Mouse (Mus musculus) heart, embryonic 12.5 days (tissue): Measurements from ENCODE around the gene Hist1h2ac. TPM values are rescaled to one million over a fixed set of nuclear protein-coding genes. Genes with fewer than 3 reads are reported as not detected.
"Not testable (repeated sequence)": the region's sequence is repeated elsewhere in the genome, so short reads cannot be mapped to it uniquely, and the experiment has no call there.

Experiments used
- ATAC-seq: fragments of 200-750 bp; cut with Nextera tagmentation; 2 replicates; pipeline ENCODE4 v1.8.0; 2017; ENCODE audit warnings: moderate TSS enrichment, moderate library complexity; ENCODE audit not compliant: insufficient number of reproducible peaks, low FRiP score
- H3K27ac ChIP-seq: fragments of 300-500 bp; sonication (generic); 2 replicates; pipeline ENCODE4 v1.5.1; 2016; ENCODE audit warnings: mild to moderate bottlenecking, moderate library complexity; ENCODE audit not compliant: poor library complexity, severe bottlenecking
- H3K27me3 ChIP-seq: fragments of 300-500 bp; sonication (generic); replicated peaks from 2 replicates; pipeline ENCODE4 v1.6.1; 2016; ENCODE audit warnings: mild to moderate bottlenecking, moderate library complexity
- H3K36me3 ChIP-seq: fragments of 300-500 bp; sonication (generic); 2 replicates; pipeline ENCODE4 v1.6.1; 2016; ENCODE audit warnings: mild to moderate bottlenecking, moderate library complexity
- H3K4me1 ChIP-seq: fragments of 300-500 bp; sonication (generic); replicated peaks from 2 replicates; pipeline ENCODE4 v1.6.1; 2016; ENCODE audit warnings: mild to moderate bottlenecking
- H3K4me2 ChIP-seq: fragments of 300-500 bp; sonication (generic); 2 replicates; pipeline ENCODE4 v1.6.1; 2016; ENCODE audit warnings: mild to moderate bottlenecking, moderate library complexity
- H3K4me3 ChIP-seq: fragments of 300-500 bp; sonication (generic); 2 replicates; pipeline ENCODE4 v1.5.1; 2016; ENCODE audit warnings: mild to moderate bottlenecking
- H3K9ac ChIP-seq: fragments of 300-500 bp; sonication (generic); 2 replicates; pipeline ENCODE4 v1.6.1; 2016; ENCODE audit warnings: mild to moderate bottlenecking, moderate library complexity
- H3K9me3 ChIP-seq: fragments of 300-500 bp; sonication (generic); replicated peaks from 2 replicates; pipeline ENCODE4 v1.6.1; 2016; ENCODE audit warnings: mild to moderate bottlenecking, moderate library complexity
- WGBS: fragments of 180-500 bp; shearing (Covaris S2); methylation state at CpG from one replicate; pipeline ENCODE4 v1.1.7; 2016; 5-methylcytosine and 5-hydroxymethylcytosine counted together
- polyA plus RNA-seq: library from polyadenylated mRNA; unstranded; fragments of >200 nt; fragmentation: Nextera tagmentation; extraction: Ambion mirVana; gene quantifications from 2 replicates; pipeline ENCODE4 v1.2.1, GENCODE M21; 2016

Hist1h2ac gene
- polyA plus RNA-seq, 1 experiment from 2014 or later: 0.70 TPM

GRCm38 (mm10) chr13:23687181-23687580 lies 3.4 kb upstream of the Hist1h2ac start:
- no peak for ATAC-seq
- Histone ChIP-seq H3K27ac (no peak overlapping the region), H3K4me2 (no peak overlapping the region), H3K4me1 (peaks cover 15% of the 10 kb centered on the region), H3K36me3 (no peaks in the 10 kb centered on the region), H3K4me3 (no peak overlapping the region), H3K9me3 (no peaks in the 10 kb centered on the region), H3K9ac (no peak overlapping the region), H3K27me3 (no peaks in the 10 kb centered on the region)
- 81% methylated on average over 4 of the region's 4 CpGs for WGBS

GRCm38 (mm10) chr13:23685966-23686365 lies 2.2 kb upstream of the Hist1h2ac start:
- Histone ChIP-seq H3K4me1 (peaks cover 15% of the 10 kb centered on the region), H3K27me3 (no peaks in the 10 kb centered on the region), H3K9me3 (no peaks in the 10 kb centered on the region), H3K4me3 (peak overlapping the region; percentile 57), H3K36me3 (no peaks in the 10 kb centered on the region), H3K27ac (peak overlapping the region; percentile 99), H3K9ac (peak overlapping the region; percentile 66), H3K4me2 (peak overlapping the region; percentile 79)
- 63% methylated on average over 4 of the region's 4 CpGs for WGBS
- ATAC-seq: no peak

- Histone ChIP-seq H3K9ac (peak overlapping the region; percentile 66), H3K36me3 (no peaks in the 10 kb centered on the region), H3K4me2 (peak overlapping the region; percentile 79), H3K27ac (peak overlapping the region; percentile 99), H3K9me3 (no peaks in the 10 kb centered on the region), H3K4me3 (peak overlapping the region; percentile 57), H3K4me1 (peaks cover 13% of the 10 kb centered on the region), H3K27me3 (no peaks in the 10 kb centered on the region)
- WGBS: 9% methylated on average over 15 of the region's 15 CpGs
- no peak for ATAC-seq
Observed at GRCm38 (mm10) chr13:23685121-23685861, 1.5 kb upstream of the Hist1h2ac start.

GRCm38 (mm10) chr13:23684295-23684945 lies 672 bp upstream of the Hist1h2ac start:
- H3K4me2 ChIP-seq: peak overlapping the region; percentile 79
- under 1% methylated on average over 19 of the region's 37 CpGs for WGBS
- H3K27ac ChIP-seq: peak overlapping the region; percentile 99
- peaks cover 13% of the 10 kb centered on the region for H3K4me1 ChIP-seq
- peak; percentile 23 for ATAC-seq
- H3K9ac ChIP-seq: peak overlapping the region; percentile 79
- H3K9me3 ChIP-seq, H3K27me3 ChIP-seq, H3K36me3 ChIP-seq: not testable (repeated sequence)
- H3K4me3 ChIP-seq: peak overlapping the region; percentile 57

GRCm38 (mm10) chr13:23682947-23683754 lies 597 bp downstream of the Hist1h2ac start:
- H3K9ac ChIP-seq: peak overlapping the region; percentile 73
- peak overlapping the region; percentile 48 for H3K4me3 ChIP-seq
- H3K4me1 ChIP-seq: peaks cover 13% of the 10 kb centered on the region
- not testable (repeated sequence) for H3K9me3 ChIP-seq, H3K36me3 ChIP-seq, H3K27me3 ChIP-seq
- peak overlapping the region; percentile 96 for H3K27ac ChIP-seq
- WGBS: 11% methylated on average over 16 of the region's 30 CpGs
- peak overlapping the region; percentile 69 for H3K4me2 ChIP-seq
- peak; percentile 51 for ATAC-seq

- H3K36me3 ChIP-seq: no peaks in the 10 kb centered on the region
- H3K4me1 ChIP-seq: peaks cover 13% of the 10 kb centered on the region
- peak overlapping the region; percentile 69 for H3K4me2 ChIP-seq
- H3K27me3 ChIP-seq: no peaks in the 10 kb centered on the region
- peak overlapping the region; percentile 72 for H3K9ac ChIP-seq
- no peak for ATAC-seq
- peak overlapping the region; percentile 48 for H3K4me3 ChIP-seq
- peak overlapping the region; percentile 96 for H3K27ac ChIP-seq
- H3K9me3 ChIP-seq: no peaks in the 10 kb centered on the region
- WGBS: 45% methylated on average over 1 of the region's 1 CpGs
Observed at GRCm38 (mm10) chr13:23682623-23682946, 1.2 kb downstream of the Hist1h2ac start.

- Histone ChIP-seq H3K4me1 (peaks cover 13% of the 10 kb centered on the region), H3K27me3 (no peaks in the 10 kb centered on the region), H3K9ac (no peak overlapping the region), H3K9me3 (no peaks in the 10 kb centered on the region), H3K36me3 (no peaks in the 10 kb centered on the region), H3K27ac (no peak overlapping the region), H3K4me3 (no peak overlapping the region), H3K4me2 (no peak overlapping the region)
- WGBS: 82% methylated on average over 6 of the region's 6 CpGs
- no peak for ATAC-seq
Observed at GRCm38 (mm10) chr13:23681990-23682582, 1.7 kb downstream of the Hist1h2ac start.

- no peak for ATAC-seq
- WGBS: 45% methylated on average over 3 of the region's 3 CpGs
- H3K27me3 ChIP-seq: no peaks in the 10 kb centered on the region
Observed at GRCm38 (mm10) chr13:23662536-23662935, 21.2 kb downstream of the Hist1h2ac start.

GRCm38 (mm10) chr13:23659636-23660366 lies 23.9 kb downstream of the Hist1h2ac start:
- no peaks in the 10 kb centered on the region for H3K36me3 ChIP-seq
- no peak overlapping the region for H3K27ac ChIP-seq
- WGBS: 58% methylated on average over 6 of the region's 6 CpGs
- H3K27me3 ChIP-seq: no peaks in the 10 kb centered on the region
- H3K9me3 ChIP-seq: no peaks in the 10 kb centered on the region
- no peak overlapping the region for H3K4me3 ChIP-seq
- no peak overlapping the region for H3K9ac ChIP-seq
- no peaks in the 10 kb centered on the region for H3K4me1 ChIP-seq
- H3K4me2 ChIP-seq: no peak overlapping the region
- ATAC-seq: no peak

More at GRCm38 (mm10) chr13:23662536-23662935, 21.2 kb downstream of the Hist1h2ac start:
- H3K27ac ChIP-seq: no peak overlapping the region
- H3K9me3 ChIP-seq: no peaks in the 10 kb centered on the region
- H3K4me3 ChIP-seq: no peak overlapping the region
- H3K36me3 ChIP-seq: no peaks in the 10 kb centered on the region
- no peak overlapping the region for H3K9ac ChIP-seq
- no peak overlapping the region for H3K4me2 ChIP-seq
- H3K4me1 ChIP-seq: no peaks in the 10 kb centered on the region
